Mouse (Mus musculus): ENCODE data around the gene Nos2.

GRCm38 (mm10) chr11:78879727-78880126 is 40.9 kb upstream of the Nos2 start:
- no peak for TF ChIP-seq POLR2A (IDR thresholded peaks at IDR 0.05; ENCODE audit: extremely low read depth, insufficient read depth, low read length)
- no peak for TF ChIP-seq CTCF (IDR thresholded peaks at IDR 0.05; ENCODE audit: low read depth, low read length)

Data from liver, adult 2 months (tissue).